Mouse (Mus musculus): Measurements from ENCODE around the gene Il2ra. TPM values are rescaled to one million over a fixed set of nuclear protein-coding genes. Genes with fewer than 3 reads are reported as not detected.

Gene Il2ra
- polyA plus RNA-seq, 1 experiment from 2014 or later = not detected

GRCm38 (mm10) chr2:11657581-11657980 lies 15.0 kb downstream of the Il2ra start:
- Histone ChIP-seq H3K4me3 (ENCODE audit: low read depth, low read length) (no peak overlapping the region), H3K9me3 (ENCODE audit: control insufficient read depth, low read depth, low read length) (no peaks in the 10 kb centered on the region), H3K4me1 (ENCODE audit: control insufficient read depth, insufficient read depth, low read length) (no peaks in the 10 kb centered on the region), H3K4me2 (replicated peaks; ENCODE audit: low read depth, low read length) (no peak overlapping the region), H3K27ac (ENCODE audit: low read length) (no peak overlapping the region), H3K27me3 (ENCODE audit: control insufficient read depth, insufficient read depth, low read length) (no peaks in the 10 kb centered on the region), H3K9ac (replicated peaks; ENCODE audit: low read depth, low read length) (no peak overlapping the region), H3K36me3 (ENCODE audit: control insufficient read depth, insufficient read depth, low read length) (no peaks in the 10 kb centered on the region)
- WGBS = 88% methylated on average over 2 of the region's 2 CpGs
- ATAC-seq (ENCODE audit: insufficient number of reproducible peaks, insufficient read depth, low FRiP score, low read depth) = no peak

GRCm38 (mm10) chr2:11659263-11659662 lies 16.7 kb downstream of the Il2ra start:
- H3K4me2 ChIP-seq (replicated peaks; ENCODE audit: low read depth, low read length) = no peak overlapping the region
- no peak overlapping the region for H3K27ac ChIP-seq (ENCODE audit: low read length)
- 36% methylated on average over 2 of the region's 2 CpGs for WGBS
- no peaks in the 10 kb centered on the region for H3K36me3 ChIP-seq (ENCODE audit: control insufficient read depth, insufficient read depth, low read length)
- no peak overlapping the region for H3K9ac ChIP-seq (replicated peaks; ENCODE audit: low read depth, low read length)
- H3K9me3 ChIP-seq (ENCODE audit: control insufficient read depth, low read depth, low read length) = no peaks in the 10 kb centered on the region
- no peaks in the 10 kb centered on the region for H3K4me1 ChIP-seq (ENCODE audit: control insufficient read depth, insufficient read depth, low read length)
- H3K27me3 ChIP-seq (ENCODE audit: control insufficient read depth, insufficient read depth, low read length) = no peaks in the 10 kb centered on the region
- no peak overlapping the region for H3K4me3 ChIP-seq (ENCODE audit: low read depth, low read length)
- ATAC-seq (ENCODE audit: insufficient number of reproducible peaks, insufficient read depth, low FRiP score, low read depth) = no peak

- no peaks in the 10 kb centered on the region for H3K9me3 ChIP-seq (ENCODE audit: control insufficient read depth, low read depth, low read length)
- no peaks in the 10 kb centered on the region for H3K36me3 ChIP-seq (ENCODE audit: control insufficient read depth, insufficient read depth, low read length)
- no peak for ATAC-seq (ENCODE audit: insufficient number of reproducible peaks, insufficient read depth, low FRiP score, low read depth)
- H3K4me1 ChIP-seq (ENCODE audit: control insufficient read depth, insufficient read depth, low read length) = no peaks in the 10 kb centered on the region
- no peak overlapping the region for H3K27ac ChIP-seq (ENCODE audit: low read length)
- 77% methylated on average over 6 of the region's 6 CpGs for WGBS
- H3K4me2 ChIP-seq (replicated peaks; ENCODE audit: low read depth, low read length) = no peak overlapping the region
- H3K9ac ChIP-seq (replicated peaks; ENCODE audit: low read depth, low read length) = no peak overlapping the region
- no peak overlapping the region for H3K4me3 ChIP-seq (ENCODE audit: low read depth, low read length)
- no peaks in the 10 kb centered on the region for H3K27me3 ChIP-seq (ENCODE audit: control insufficient read depth, insufficient read depth, low read length)
Measured at GRCm38 (mm10) chr2:11662143-11662906, 19.7 kb downstream of the Il2ra start.

- no peak overlapping the region for H3K27ac ChIP-seq (ENCODE audit: low read length)
- 84% methylated on average over 1 of the region's 1 CpGs for WGBS
- H3K27me3 ChIP-seq (ENCODE audit: control insufficient read depth, insufficient read depth, low read length) = no peaks in the 10 kb centered on the region
- H3K4me1 ChIP-seq (ENCODE audit: control insufficient read depth, insufficient read depth, low read length) = no peaks in the 10 kb centered on the region
- H3K4me3 ChIP-seq (ENCODE audit: low read depth, low read length) = no peak overlapping the region
- no peak for ATAC-seq (ENCODE audit: insufficient number of reproducible peaks, insufficient read depth, low FRiP score, low read depth)
- H3K9ac ChIP-seq (replicated peaks; ENCODE audit: low read depth, low read length) = no peak overlapping the region
- H3K4me2 ChIP-seq (replicated peaks; ENCODE audit: low read depth, low read length) = no peak overlapping the region
- no peaks in the 10 kb centered on the region for H3K9me3 ChIP-seq (ENCODE audit: control insufficient read depth, low read depth, low read length)
- H3K36me3 ChIP-seq (ENCODE audit: control insufficient read depth, insufficient read depth, low read length) = no peaks in the 10 kb centered on the region
Measured at GRCm38 (mm10) chr2:11662907-11663230, 20.3 kb downstream of the Il2ra start.

GRCm38 (mm10) chr2:11663961-11664360 lies 21.4 kb downstream of the Il2ra start:
- Histone ChIP-seq H3K27me3 (ENCODE audit: control insufficient read depth, insufficient read depth, low read length) (no peaks in the 10 kb centered on the region), H3K9me3 (ENCODE audit: control insufficient read depth, low read depth, low read length) (no peaks in the 10 kb centered on the region), H3K9ac (replicated peaks; ENCODE audit: low read depth, low read length) (no peak overlapping the region), H3K4me1 (ENCODE audit: control insufficient read depth, insufficient read depth, low read length) (no peaks in the 10 kb centered on the region), H3K4me2 (replicated peaks; ENCODE audit: low read depth, low read length) (peak overlapping the region; percentile 34), H3K4me3 (ENCODE audit: low read depth, low read length) (no peak overlapping the region), H3K27ac (ENCODE audit: low read length) (no peak overlapping the region), H3K36me3 (ENCODE audit: control insufficient read depth, insufficient read depth, low read length) (no peaks in the 10 kb centered on the region)
- ATAC-seq (ENCODE audit: insufficient number of reproducible peaks, insufficient read depth, low FRiP score, low read depth) = peak; percentile 77
- WGBS = 3% methylated on average over 10 of the region's 10 CpGs

DNA sequence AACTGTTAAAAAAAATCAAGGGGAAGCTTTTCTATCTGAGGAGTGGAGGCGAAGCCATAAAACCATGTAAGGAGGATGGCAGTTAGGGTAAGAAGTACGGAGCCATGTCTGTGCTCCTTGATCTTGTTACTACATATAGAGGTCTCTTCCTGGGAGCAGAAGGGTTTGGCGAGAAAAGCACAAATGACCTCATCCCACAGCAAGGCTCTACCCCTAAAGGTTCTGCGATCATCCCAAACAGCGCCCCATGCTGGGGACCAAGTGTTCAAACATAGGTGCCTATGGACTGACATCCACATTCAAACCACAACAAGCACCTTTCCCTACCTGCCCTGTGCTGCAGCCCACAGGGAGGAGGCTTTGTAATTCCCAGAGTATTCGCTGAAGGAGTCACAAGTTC lies 21.8 kb downstream of the Il2ra start:
- Histone ChIP-seq H3K9ac (replicated peaks; ENCODE audit: low read depth, low read length) (no peak overlapping the region), H3K36me3 (ENCODE audit: control insufficient read depth, insufficient read depth, low read length) (no peaks in the 10 kb centered on the region), H3K27ac (ENCODE audit: low read length) (no peak overlapping the region), H3K4me1 (ENCODE audit: control insufficient read depth, insufficient read depth, low read length) (no peaks in the 10 kb centered on the region), H3K27me3 (ENCODE audit: control insufficient read depth, insufficient read depth, low read length) (no peaks in the 10 kb centered on the region), H3K4me3 (ENCODE audit: low read depth, low read length) (no peak overlapping the region), H3K9me3 (ENCODE audit: control insufficient read depth, low read depth, low read length) (no peaks in the 10 kb centered on the region), H3K4me2 (replicated peaks; ENCODE audit: low read depth, low read length) (peak overlapping the region; percentile 34)
- ATAC-seq (ENCODE audit: insufficient number of reproducible peaks, insufficient read depth, low FRiP score, low read depth) = no peak
- WGBS = 46% methylated on average over 6 of the region's 6 CpGs

DNA sequence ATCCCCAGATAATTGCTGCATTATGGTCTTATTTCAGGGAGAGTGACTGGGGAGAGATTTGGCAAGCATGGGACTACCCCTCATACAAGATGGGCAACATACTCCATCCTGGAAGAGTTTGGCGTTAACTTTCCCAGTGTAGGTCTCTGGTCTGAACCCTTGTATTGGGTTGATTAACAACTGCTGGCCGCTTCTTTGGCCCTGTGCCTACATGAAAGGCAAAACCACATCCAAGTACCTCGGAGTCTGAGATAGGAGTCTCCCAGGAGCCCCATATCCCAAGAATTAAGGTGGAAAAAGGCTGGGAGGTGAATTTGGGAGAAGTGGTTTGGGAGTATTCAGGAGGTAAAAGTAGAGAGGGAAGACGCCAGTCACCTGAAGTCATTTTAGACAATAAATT lies 22.2 kb downstream of the Il2ra start:
- Histone ChIP-seq H3K4me1 (ENCODE audit: control insufficient read depth, insufficient read depth, low read length) (no peaks in the 10 kb centered on the region), H3K4me2 (replicated peaks; ENCODE audit: low read depth, low read length) (no peak overlapping the region), H3K9ac (replicated peaks; ENCODE audit: low read depth, low read length) (no peak overlapping the region), H3K9me3 (ENCODE audit: control insufficient read depth, low read depth, low read length) (no peaks in the 10 kb centered on the region), H3K36me3 (ENCODE audit: control insufficient read depth, insufficient read depth, low read length) (no peaks in the 10 kb centered on the region), H3K4me3 (ENCODE audit: low read depth, low read length) (no peak overlapping the region), H3K27ac (ENCODE audit: low read length) (no peak overlapping the region), H3K27me3 (ENCODE audit: control insufficient read depth, insufficient read depth, low read length) (no peaks in the 10 kb centered on the region)
- 81% methylated on average over 4 of the region's 4 CpGs for WGBS
- ATAC-seq (ENCODE audit: insufficient number of reproducible peaks, insufficient read depth, low FRiP score, low read depth) = no peak

DNA sequence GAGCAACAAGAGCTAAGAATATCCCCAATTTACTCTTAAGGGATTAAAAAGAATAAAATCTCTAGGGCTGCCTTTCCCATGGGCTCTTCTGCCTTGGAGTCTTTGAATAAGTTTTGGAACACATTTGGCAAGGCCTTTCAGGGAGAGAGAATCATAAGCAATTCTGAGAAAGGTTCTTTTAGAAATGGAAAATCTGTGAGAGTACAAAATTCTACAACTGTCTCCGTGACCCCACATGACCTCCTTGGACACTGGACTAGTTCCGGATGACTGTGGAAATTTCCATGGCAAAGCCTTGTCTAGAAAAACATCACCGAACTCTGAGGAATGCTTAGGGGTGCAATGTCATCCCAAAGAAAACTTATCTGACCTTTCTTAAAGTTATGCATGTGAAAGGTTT lies 22.7 kb downstream of the Il2ra start:
- WGBS = 89% methylated on average over 3 of the region's 3 CpGs

DNA sequence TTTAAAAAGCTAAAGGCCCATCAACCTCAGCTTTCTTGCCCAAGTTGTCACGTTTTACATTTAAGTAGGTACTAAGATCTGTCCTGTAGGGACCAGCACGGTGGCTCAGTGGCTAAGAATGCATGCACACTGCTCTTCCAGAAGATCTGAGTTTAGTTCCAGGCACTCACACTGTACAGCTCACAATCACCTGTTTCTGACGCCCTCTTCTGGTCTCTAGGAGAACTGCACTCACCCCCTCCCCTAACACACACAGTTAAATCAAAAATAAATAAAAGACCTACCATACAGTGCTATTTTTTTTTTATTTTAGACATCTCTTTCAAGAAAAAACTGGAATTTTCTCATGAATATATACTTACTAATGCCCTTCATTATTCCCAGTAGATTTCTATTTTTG lies 29.5 kb downstream of the Il2ra start:
- Histone ChIP-seq H3K4me1 (ENCODE audit: control insufficient read depth, insufficient read depth, low read length) (no peaks in the 10 kb centered on the region), H3K4me3 (ENCODE audit: low read depth, low read length) (no peak overlapping the region), H3K9ac (replicated peaks; ENCODE audit: low read depth, low read length) (no peak overlapping the region), H3K27me3 (ENCODE audit: control insufficient read depth, insufficient read depth, low read length) (no peaks in the 10 kb centered on the region), H3K4me2 (replicated peaks; ENCODE audit: low read depth, low read length) (no peak overlapping the region), H3K9me3 (ENCODE audit: control insufficient read depth, low read depth, low read length) (no peaks in the 10 kb centered on the region), H3K36me3 (ENCODE audit: control insufficient read depth, insufficient read depth, low read length) (no peaks in the 10 kb centered on the region), H3K27ac (ENCODE audit: low read length) (no peak overlapping the region)
- no peak for ATAC-seq (ENCODE audit: insufficient number of reproducible peaks, insufficient read depth, low FRiP score, low read depth)
- 23% methylated on average over 3 of the region's 3 CpGs for WGBS

More for the DNA sequence above, 22.7 kb downstream of the Il2ra start:
- H3K9me3 ChIP-seq (ENCODE audit: control insufficient read depth, low read depth, low read length) = no peaks in the 10 kb centered on the region
- no peak overlapping the region for H3K27ac ChIP-seq (ENCODE audit: low read length)
- no peak for ATAC-seq (ENCODE audit: insufficient number of reproducible peaks, insufficient read depth, low FRiP score, low read depth)
- no peak overlapping the region for H3K4me2 ChIP-seq (replicated peaks; ENCODE audit: low read depth, low read length)
- no peaks in the 10 kb centered on the region for H3K36me3 ChIP-seq (ENCODE audit: control insufficient read depth, insufficient read depth, low read length)
- H3K4me3 ChIP-seq (ENCODE audit: low read depth, low read length) = no peak overlapping the region
- no peaks in the 10 kb centered on the region for H3K4me1 ChIP-seq (ENCODE audit: control insufficient read depth, insufficient read depth, low read length)
- H3K9ac ChIP-seq (replicated peaks; ENCODE audit: low read depth, low read length) = no peak overlapping the region
- H3K27me3 ChIP-seq (ENCODE audit: control insufficient read depth, insufficient read depth, low read length) = no peaks in the 10 kb centered on the region

All from stomach, embryonic 14.5 days (tissue).